Mouse (Mus musculus): Measurements from ENCODE around the gene Ptprk. TPM values are rescaled to one million over a fixed set of nuclear protein-coding genes. Genes with fewer than 3 reads are reported as not detected.

Gene Ptprk
- polyA plus RNA-seq (2014; fragmentation: Illumina TruSeq; extraction: RNeasy Lipid Tissue Mini Kit (QIAGEN cat#74804); ENCODE audit: low read depth, low replicate concordance), result 11.9 TPM

GRCm38 (mm10) chr10:28074653-28075451 is at the start of gene Ptprk:
Ptprk (plus strand) TSS chr10:28074820.

Measured in heart, adult 10 weeks (tissue).